ENCODE assay signal across 9 mouse cellular contexts in genomic region chr15:98408406-98409060, GRCm38 (mm10). TPM values are rescaled to one million over a fixed set of nuclear protein-coding genes. Genes with fewer than 3 reads are reported as not detected.
DNase-seq lines count a peak whose midpoint lies in the region; ATAC-seq and TF ChIP-seq lines count a peak whose summit lies in the region.
"Had no signal": no experiment of that assay in that cellular context is flagged by ENCODE, and none has a peak within 500 bp of the region (broad histone marks: within the 10 kb centered on the region; RNA-seq: fewer than 3 reads in every experiment).

No protein-coding gene starts in this region.

- no peaks in the 10 kb centered on the region for H3K79me2 ChIP-seq in MEL (ENCODE audit: control insufficient read depth, insufficient read depth, low read length, poor library complexity)

- ATAC-seq in intestine, postnatal 0 days, result no peak
- no peak for ATAC-seq in intestine, embryonic 16.5 days
- no peak for ATAC-seq in stomach, postnatal 0 days (ENCODE audit: low FRiP score, low TSS enrichment)

- TF ChIP-seq CTCF in intestine, postnatal 0 days (IDR thresholded peaks at IDR 0.05; ENCODE audit: low read depth), result peak; percentile 45
- TF ChIP-seq CTCF in MEL (IDR thresholded peaks at IDR 0.05 in 2 of 3, conservative IDR thresholded peaks at IDR 0.05 in 1 of 3; ENCODE audit: control insufficient read depth in 1 of 3, insufficient read depth in 1 of 3, low read depth in 2 of 3, low read length in 3 of 3, poor library complexity in 1 of 3, severe bottlenecking in 1 of 3), result peak; percentile 63 to 79 (median 76)
- peak; percentile 47 for TF ChIP-seq CTCF in stomach, postnatal 0 days (IDR thresholded peaks at IDR 0.05; ENCODE audit: low read depth)

- no peaks in the 10 kb centered on the region for H3K27me3 ChIP-seq in intestine, postnatal 0 days (replicated peaks; ENCODE audit: control insufficient read depth, insufficient read depth, low read length)
- H3K27me3 ChIP-seq in intestine, embryonic 16.5 days (replicated peaks; ENCODE audit: control insufficient read depth, insufficient read depth, low read length), result no peaks in the 10 kb centered on the region
- H3K27me3 ChIP-seq in MEL (ENCODE audit: control insufficient read depth in 1 of 2, insufficient read depth in 2 of 2, low read length in 2 of 2), result no peaks in the 10 kb centered on the region; a peak in 1 of 4 replicates
- no peaks in the 10 kb centered on the region for H3K27me3 ChIP-seq in stomach, postnatal 0 days (ENCODE audit: control insufficient read depth, insufficient read depth, low read length)

- peak; percentile 60 for DNase-seq in A20 (ENCODE audit: low read depth, low spot score)
- peak; percentile 92 for DNase-seq in MEL (ENCODE audit: low read depth, low spot score)
- DNase-seq in kidney, postnatal 10 days, result peak; percentile 72
- no peak for DNase-seq in stomach, postnatal 0 days (ENCODE audit: low spot score)
- DNase-seq in urinary bladder, adult 18-20 months (ENCODE audit: low spot score in 2 of 2), result no peak

- no peaks in the 10 kb centered on the region for H3K9me3 ChIP-seq in intestine, postnatal 0 days (ENCODE audit: control insufficient read depth)
- no peaks in the 10 kb centered on the region for H3K9me3 ChIP-seq in intestine, embryonic 16.5 days (ENCODE audit: control insufficient read depth, low read length)
- H3K9me3 ChIP-seq in MEL (replicated peaks; ENCODE audit: insufficient read depth, low read length), result no peaks in the 10 kb centered on the region
- no peaks in the 10 kb centered on the region for H3K9me3 ChIP-seq in stomach, postnatal 0 days (ENCODE audit: control insufficient read depth, low read length)

- no peak overlapping the region for H3K4me2 ChIP-seq in intestine, postnatal 0 days (replicated peaks; ENCODE audit: low read depth)
- no peak overlapping the region for H3K4me2 ChIP-seq in intestine, embryonic 16.5 days (ENCODE audit: low read depth, low read length)
- no peak overlapping the region for H3K4me2 ChIP-seq in stomach, postnatal 0 days (replicated peaks; ENCODE audit: low read depth)

- TF ChIP-seq POLR2A in MEL (IDR thresholded peaks at IDR 0.05; ENCODE audit: control insufficient read depth in 1 of 2, insufficient read depth in 1 of 2, low read depth in 1 of 2, low read length in 2 of 2, poor library complexity in 1 of 2), result peak; percentile 16 to 46; a peak in 1 of 4 replicates

- no peak overlapping the region for H3K27ac ChIP-seq in intestine, postnatal 0 days (ENCODE audit: low read depth, low read length)
- no peak overlapping the region for H3K27ac ChIP-seq in intestine, embryonic 16.5 days (ENCODE audit: low read length)
- H3K27ac ChIP-seq in MEL (ENCODE audit: control insufficient read depth, low read depth, low read length), result peak overlapping the region; percentile 13; the same call in 1 of the 2 replicates
- no peak overlapping the region for H3K27ac ChIP-seq in stomach, postnatal 0 days (replicated peaks)

- H3K4me1 ChIP-seq in intestine, postnatal 0 days (replicated peaks; ENCODE audit: control insufficient read depth, insufficient read depth, low read length), result no peaks in the 10 kb centered on the region
- no peaks in the 10 kb centered on the region for H3K4me1 ChIP-seq in intestine, embryonic 16.5 days (ENCODE audit: control insufficient read depth, insufficient read depth, low read length)
- peaks cover 18 to 30% of the 10 kb centered on the region in 2 experiments for H3K4me1 ChIP-seq in MEL (ENCODE audit: control insufficient read depth in 1 of 2, insufficient read depth in 2 of 2, low read length in 2 of 2)
- H3K4me1 ChIP-seq in stomach, postnatal 0 days (replicated peaks; ENCODE audit: control insufficient read depth, insufficient read depth), result no peaks in the 10 kb centered on the region

- no peaks in the 10 kb centered on the region for H3K36me3 ChIP-seq in intestine, postnatal 0 days (ENCODE audit: control insufficient read depth, insufficient read depth)
- H3K36me3 ChIP-seq in intestine, embryonic 16.5 days (ENCODE audit: control insufficient read depth, insufficient read depth, low read length), result no peaks in the 10 kb centered on the region
- peaks cover 0 to 15% of the 10 kb centered on the region in 2 experiments; a peak in 2 of 4 replicates for H3K36me3 ChIP-seq in MEL (ENCODE audit: control insufficient read depth in 1 of 2, insufficient read depth in 2 of 2, low read length in 2 of 2)
- no peaks in the 10 kb centered on the region for H3K36me3 ChIP-seq in stomach, postnatal 0 days (ENCODE audit: control insufficient read depth, insufficient read depth, low read length)

- H3K4me3 ChIP-seq in intestine, postnatal 0 days (ENCODE audit: low read depth, low read length), result no peak overlapping the region
- no peak overlapping the region for H3K4me3 ChIP-seq in intestine, embryonic 16.5 days (ENCODE audit: low read length)
- peak overlapping the region; percentile 65 to 91 for H3K4me3 ChIP-seq in MEL (ENCODE audit: control insufficient read depth in 1 of 2, insufficient read depth in 1 of 2, low read depth in 2 of 2, low read length in 2 of 2)
- H3K4me3 ChIP-seq in stomach, postnatal 0 days (ENCODE audit: low read depth, low read length), result no peak overlapping the region

- H3K9ac ChIP-seq in intestine, postnatal 0 days (ENCODE audit: low read depth, low read length), result no peak overlapping the region
- no peak overlapping the region for H3K9ac ChIP-seq in intestine, embryonic 16.5 days (ENCODE audit: low read depth, low read length)
- peak overlapping the region; percentile 48 for H3K9ac ChIP-seq in MEL (ENCODE audit: control insufficient read depth, low read depth, low read length, poor library complexity, severe bottlenecking)
- no peak overlapping the region for H3K9ac ChIP-seq in stomach, postnatal 0 days (ENCODE audit: low read length)

- peak; percentile 65 for TF ChIP-seq RAD21 in MEL (IDR thresholded peaks at IDR 0.05; ENCODE audit: low read depth, low read length)

- TF ChIP-seq EP300 in MEL (IDR thresholded peaks at IDR 0.05; ENCODE audit: low read depth in 1 of 2, low read length in 2 of 2), result peak; percentile 58 to 74
- no peak for TF ChIP-seq EP300 in stomach, postnatal 0 days (optimal IDR thresholded peaks at IDR 0.05)

- 70% methylated on average over 17 of the region's 17 CpGs for WGBS in intestine, postnatal 0 days
- 68% methylated on average over 17 of the region's 17 CpGs for WGBS in intestine, embryonic 16.5 days
- 73% methylated on average over 17 of the region's 17 CpGs for WGBS in stomach, postnatal 0 days

TF ChIP-seq in MEL, 35 proteins besides CTCF, POLR2A, EP300 and RAD21:
- TF ChIP-seq MXI1 (IDR thresholded peaks at IDR 0.05; ENCODE audit: low read depth, low read length) (peak; percentile 45; the same call in 1 of the 2 replicates), MAX (IDR thresholded peaks at IDR 0.05; ENCODE audit: low read length) (no peak), SIN3A (IDR thresholded peaks at IDR 0.05; ENCODE audit: low read length) (peak; percentile 54; the same call in 1 of the 2 replicates), MAZ (IDR thresholded peaks at IDR 0.05; ENCODE audit: low read depth, low read length) (no peak), TCF12 (IDR thresholded peaks at IDR 0.05; ENCODE audit: low read depth, low read length) (peak; percentile 58; the same call in 1 of the 2 replicates), ETS1 (IDR thresholded peaks at IDR 0.05; ENCODE audit: low read depth, low read length) (0 out of 2 replicates have a peak, but pooled peaks have one; percentile 20), ZMIZ1 (IDR thresholded peaks at IDR 0.05; ENCODE audit: low read depth, low read length) (no peak), ELF1 (IDR thresholded peaks at IDR 0.05; ENCODE audit: low read depth, low read length) (0 out of 2 replicates have a peak, but pooled peaks have one; percentile 28), ZNF384 (IDR thresholded peaks at IDR 0.05; ENCODE audit: low read depth, low read length) (no peak), MYC (IDR thresholded peaks at IDR 0.05; ENCODE audit: low read depth, low read length) (0 out of 2 replicates have a peak, but pooled peaks have one; percentile 44), RCOR1 (IDR thresholded peaks at IDR 0.05; ENCODE audit: low read depth, low read length) (peak; percentile 48), ZC3H11A (IDR thresholded peaks at IDR 0.05; ENCODE audit: low read depth, low read length) (peak; percentile 40; the same call in 1 of the 2 replicates), TAL1 (IDR thresholded peaks at IDR 0.05; ENCODE audit: low read length) (no peak), GATA1 (IDR thresholded peaks at IDR 0.05; ENCODE audit: low read depth, low read length) (0 out of 2 replicates have a peak, but pooled peaks have one; percentile 37), E2F4 (IDR thresholded peaks at IDR 0.05; ENCODE audit: borderline replicate concordance, low read depth, low read length) (no peak), NRF1 (IDR thresholded peaks at IDR 0.05; ENCODE audit: insufficient read depth, low read depth, low read length, poor library complexity, severe bottlenecking) (no peak), SMC3 (IDR thresholded peaks at IDR 0.05; ENCODE audit: low read depth, low read length) (peak; percentile 54), CHD2 (IDR thresholded peaks at IDR 0.05; ENCODE audit: low read length) (no peak)

RNA-seq across cellular contexts. Expression of gene Olfr282, which starts 22.5 kb away (rescaled TPM):
- polyA plus RNA-seq in intestine, postnatal 0 days (2015; fragmentation: Nextera tagmentation; extraction: Ambion mirVana), result not detected in 2 replicates
- polyA plus RNA-seq in intestine, embryonic 16.5 days (2015; fragmentation: Nextera tagmentation; extraction: Ambion mirVana), result not detected in 2 replicates
- total RNA-seq in MEL (2012; rRNA removed), result not detected in 2 replicates
- polyA plus RNA-seq in MEL (2012; ENCODE audit: insufficient read depth in 1 of 2, insufficient read length in 2 of 2, low read depth in 1 of 2, low replicate concordance in 2 of 2, missing spikeins in 1 of 2), result under 1 TPM in 1 of 2 experiments, not detected in 1; 0.18 TPM
- not detected in 2 replicates for polyA plus RNA-seq in stomach, postnatal 0 days (2015; fragmentation: Nextera tagmentation; extraction: Ambion mirVana)
- total RNA-seq: common myeloid progenitor, adult 5-6 weeks had no signal
- polyA plus RNA-seq: intestine, embryonic 14.5 days had no signal

RNA-seq across cellular contexts. Expression of gene Olfr283, which starts 27.8 kb away (rescaled TPM):
- not detected in 2 replicates for polyA plus RNA-seq in intestine, postnatal 0 days (2015; fragmentation: Nextera tagmentation; extraction: Ambion mirVana)
- not detected in 2 replicates for polyA plus RNA-seq in intestine, embryonic 16.5 days (2015; fragmentation: Nextera tagmentation; extraction: Ambion mirVana)
- total RNA-seq in MEL (2012; rRNA removed), result 0.20 and 0.46 TPM in 2 replicates
- polyA plus RNA-seq in MEL (2012; ENCODE audit: insufficient read depth in 1 of 2, insufficient read length in 2 of 2, low read depth in 1 of 2, low replicate concordance in 2 of 2, missing spikeins in 1 of 2), result under 1 TPM in 1 of 2 experiments, not detected in 1; 0.11 TPM
- not detected in 2 replicates for polyA plus RNA-seq in stomach, postnatal 0 days (2015; fragmentation: Nextera tagmentation; extraction: Ambion mirVana)
- total RNA-seq: common myeloid progenitor, adult 5-6 weeks had no signal
- polyA plus RNA-seq: intestine, embryonic 14.5 days had no signal

RNA-seq across cellular contexts. Expression of gene Olfr281, which starts 43.9 kb away (rescaled TPM):
- not detected in 2 replicates for polyA plus RNA-seq in intestine, postnatal 0 days (2015; fragmentation: Nextera tagmentation; extraction: Ambion mirVana)
- not detected in 2 replicates for polyA plus RNA-seq in intestine, embryonic 16.5 days (2015; fragmentation: Nextera tagmentation; extraction: Ambion mirVana)
- total RNA-seq in MEL (2012; rRNA removed), result 0.08 TPM in 1 of 2 replicates, not detected in the other
- polyA plus RNA-seq in MEL (2012; ENCODE audit: insufficient read depth in 1 of 2, insufficient read length in 2 of 2, low read depth in 1 of 2, low replicate concordance in 2 of 2, missing spikeins in 1 of 2), result under 1 TPM in 1 of 2 experiments, not detected in 1; 0.40 TPM
- polyA plus RNA-seq in stomach, postnatal 0 days (2015; fragmentation: Nextera tagmentation; extraction: Ambion mirVana), result not detected in 2 replicates
- total RNA-seq: common myeloid progenitor, adult 5-6 weeks had no signal
- polyA plus RNA-seq: intestine, embryonic 14.5 days had no signal

Comparison
In these comparisons a context has a peak if more than half of its experiments do, and no peak if none do; other contexts are left out.
1. H3K4me3 ChIP-seq: peak in MEL (2 of 2); none in intestine, postnatal 0 days (single experiment), intestine, embryonic 16.5 days (single experiment) and stomach, postnatal 0 days (single experiment).
2. DNase-seq: peak in A20 (single experiment), MEL (single experiment) and kidney, postnatal 10 days (single experiment); none in stomach, postnatal 0 days (single experiment) and urinary bladder, adult 18-20 months (0 of 2).
3. Peak in every context shown above with its lines, with median percentiles within 50 percentile points of each other: CTCF ChIP-seq.